Mouse (Mus musculus): ENCODE measurements at regions not wholly inside any gene's neighbourhood (a gene's known extent, or its start where the extent isn't known, plus 50 kb on each side); places are given as distances from the start of the nearest gene placed in this dataset.
"Not testable (repeated sequence)": the region's sequence is repeated elsewhere in the genome, so short reads cannot be mapped to it uniquely, and the experiment has no call there.

DNA sequence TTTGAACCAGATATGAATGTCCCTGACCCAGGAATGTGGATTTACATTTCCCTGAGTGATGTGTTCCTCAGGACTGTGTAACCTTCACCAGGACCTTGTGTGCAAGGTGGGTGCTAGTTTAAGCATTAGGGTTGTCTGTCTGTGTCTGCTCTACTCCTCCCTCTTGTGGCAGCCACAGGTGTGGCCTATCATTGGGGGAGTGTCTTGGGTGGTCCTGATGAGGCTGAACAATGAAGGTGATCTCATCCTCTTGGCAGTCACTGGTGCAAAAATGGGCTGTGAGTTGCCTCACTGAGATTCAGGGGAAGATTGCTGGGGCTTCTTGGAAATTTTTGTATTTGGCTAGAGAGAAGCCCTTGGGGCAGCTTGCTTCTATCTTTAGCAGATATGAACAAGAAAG lies 179.4 kb upstream of the Ube2e1 start:
- DNase-seq (ENCODE audit: low spot score) = peak; percentile 46

- no peak for DNase-seq (ENCODE audit: low spot score)
Measured at GRCm38 (mm10) chr14:18508359-18508647, 176.6 kb upstream of the Ube2e1 start.

DNA sequence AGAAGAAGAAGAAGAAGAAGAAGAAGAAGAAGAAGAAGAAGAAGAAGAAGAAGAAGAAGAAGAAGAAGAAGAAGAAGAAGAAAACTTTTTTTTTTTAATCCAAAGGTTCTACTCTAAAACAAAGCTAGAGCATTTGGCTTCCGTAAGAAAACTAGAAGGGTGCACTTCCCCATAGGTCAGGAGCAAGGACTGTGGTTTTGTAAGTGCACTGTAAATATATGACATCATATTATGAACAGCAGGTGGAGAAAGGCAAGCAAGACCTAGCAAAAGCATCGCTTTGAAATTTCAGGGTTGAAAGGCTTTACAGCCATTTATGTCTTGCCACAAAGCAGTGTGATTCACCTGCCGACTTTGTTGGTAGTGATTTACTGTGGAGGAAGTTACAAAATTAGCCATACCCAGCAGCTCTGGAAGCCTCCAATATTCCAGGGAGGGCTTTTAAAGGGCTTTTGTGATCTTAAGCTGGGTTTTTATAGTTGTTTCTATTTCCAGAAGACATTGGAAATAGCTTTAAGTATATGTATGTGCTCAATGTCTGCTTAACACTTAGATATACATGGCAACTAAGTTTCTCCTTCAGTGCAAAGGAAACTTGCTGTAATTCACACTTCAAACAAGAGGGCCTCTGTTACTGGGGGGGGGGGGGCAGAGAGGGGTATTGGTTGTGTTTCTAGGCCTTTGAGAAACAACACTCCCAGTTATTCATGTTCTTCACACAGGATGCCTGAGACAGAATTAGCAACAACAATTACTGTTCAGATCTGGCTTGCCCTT lies 176.1 kb upstream of the Ube2e1 start:
- no peak for DNase-seq (ENCODE audit: low spot score)

DNA sequence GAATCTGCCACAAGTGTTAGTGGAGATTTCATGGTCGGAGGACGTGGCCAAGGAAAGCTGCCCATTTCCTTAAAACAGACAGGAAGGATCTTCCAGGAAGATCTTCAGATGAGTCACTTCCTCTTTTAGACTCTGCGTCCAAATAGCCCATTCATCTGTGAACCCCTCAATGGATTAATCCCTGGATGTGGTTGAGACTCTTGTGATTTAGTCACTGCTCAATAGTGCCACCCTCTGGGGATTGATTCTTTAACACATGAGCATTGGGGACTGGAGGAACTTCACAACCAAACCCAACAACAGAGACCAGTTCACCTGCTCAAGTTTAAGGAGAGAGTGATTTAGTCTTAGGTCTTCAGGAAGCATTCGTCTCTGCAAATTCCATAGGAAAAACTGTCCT lies 174.5 kb upstream of the Ube2e1 start:
- DNase-seq (ENCODE audit: low spot score) = peak; percentile 33

- DNase-seq (ENCODE audit: low spot score) = no peak
Measured at GRCm38 (mm10) chr14:18500249-18500832, 168.7 kb upstream of the Ube2e1 start.

- no peak for DNase-seq (ENCODE audit: low spot score)
Measured at GRCm38 (mm10) chr14:18494048-18494447, 162.4 kb upstream of the Ube2e1 start.

- DNase-seq (ENCODE audit: low spot score) = no peak
Measured at GRCm38 (mm10) chr14:18486132-18486800, 154.6 kb upstream of the Ube2e1 start.

GRCm38 (mm10) chr14:18485526-18485925 lies 153.9 kb upstream of the Ube2e1 start:
- no peak for DNase-seq (ENCODE audit: low spot score)

DNA sequence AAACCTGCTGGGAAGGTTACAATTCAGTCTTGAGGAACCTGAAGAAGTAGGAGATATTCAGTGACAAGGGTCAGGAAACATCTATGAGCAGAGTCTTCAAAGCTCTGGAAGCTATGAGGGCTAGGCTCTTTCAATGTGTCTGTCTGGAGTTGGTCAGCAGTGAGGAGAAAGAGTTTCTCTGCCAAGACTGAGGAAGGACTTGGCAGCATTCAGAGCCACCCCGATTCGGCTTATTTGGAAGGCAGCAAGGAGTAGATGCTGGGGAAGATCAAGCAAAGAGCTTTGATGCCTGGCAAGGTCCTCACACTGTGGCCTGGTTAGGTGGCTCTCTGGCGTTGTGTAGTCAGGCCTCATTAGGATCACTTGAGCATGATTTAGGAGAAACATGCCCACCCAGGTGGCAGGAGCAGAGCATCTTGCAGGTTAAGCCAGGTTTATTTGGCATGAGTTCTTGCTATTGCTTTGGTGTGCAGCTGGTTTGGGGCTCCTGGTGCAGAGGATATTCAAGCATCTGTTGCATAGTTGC lies 145.2 kb upstream of the Ube2e1 start:
- no peak for DNase-seq (ENCODE audit: low spot score)

- DNase-seq (ENCODE audit: low spot score) = no peak
Measured at GRCm38 (mm10) chr14:18468611-18469010, 137.0 kb upstream of the Ube2e1 start.

DNA sequence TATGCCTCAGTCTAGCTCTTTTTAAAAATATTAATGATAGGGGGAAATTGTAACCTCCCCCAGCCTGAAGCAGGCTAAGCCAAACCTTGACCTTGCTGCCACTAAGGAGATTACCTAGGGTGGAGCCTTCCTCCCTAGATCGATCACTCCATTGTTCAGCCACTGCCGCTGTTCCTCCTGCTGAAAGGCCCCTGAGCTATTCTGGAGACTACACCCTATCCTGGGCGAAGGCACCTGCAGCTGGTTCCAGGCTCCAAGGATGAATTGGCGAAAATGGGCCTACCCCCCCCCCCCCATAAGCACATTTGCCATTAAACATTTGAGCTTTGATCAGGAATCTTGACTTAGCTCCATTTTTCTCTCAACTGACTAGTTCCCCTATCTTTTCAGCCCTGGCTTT lies 135.2 kb upstream of the Ube2e1 start:
- not testable (repeated sequence) for DNase-seq (ENCODE audit: low spot score)

GRCm38 (mm10) chr14:18464199-18464598 lies 132.5 kb upstream of the Ube2e1 start:
- not testable (repeated sequence) for DNase-seq (ENCODE audit: low spot score)

DNA sequence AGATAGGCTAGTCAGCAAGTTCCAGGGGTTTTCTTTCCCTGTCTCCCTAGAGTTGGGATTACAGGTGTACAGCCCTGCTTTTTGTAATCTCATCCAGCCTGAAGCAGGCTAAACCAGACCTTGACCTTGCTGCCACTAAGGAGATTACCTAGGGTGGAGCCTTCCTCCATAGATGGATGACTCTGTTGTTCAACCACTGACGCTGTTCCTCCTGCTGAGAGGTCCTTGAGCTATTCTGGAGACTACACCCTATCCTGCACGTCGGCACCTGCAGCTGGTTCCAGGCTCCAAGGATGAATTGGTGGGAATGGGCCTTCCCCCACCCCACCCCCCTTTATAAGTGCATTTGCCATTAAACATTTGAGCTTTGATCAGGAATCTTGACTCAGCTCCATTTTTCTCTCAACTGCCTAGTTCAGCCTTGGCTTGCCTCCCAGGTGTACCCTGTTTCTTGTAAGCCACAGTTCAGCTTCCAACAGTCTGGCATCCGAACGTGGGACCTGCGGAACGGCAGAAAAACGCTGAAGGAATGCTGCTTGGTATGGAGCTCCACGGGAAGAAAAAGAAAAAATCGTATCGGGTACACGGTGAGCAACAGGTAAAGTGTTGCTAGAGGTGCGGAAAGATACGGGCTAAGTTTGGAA lies 131.7 kb upstream of the Ube2e1 start:
- no peak for DNase-seq (ENCODE audit: low spot score)

GRCm38 (mm10) chr14:18462381-18462780 lies 130.7 kb upstream of the Ube2e1 start:
- DNase-seq (ENCODE audit: low spot score) = no peak

DNA sequence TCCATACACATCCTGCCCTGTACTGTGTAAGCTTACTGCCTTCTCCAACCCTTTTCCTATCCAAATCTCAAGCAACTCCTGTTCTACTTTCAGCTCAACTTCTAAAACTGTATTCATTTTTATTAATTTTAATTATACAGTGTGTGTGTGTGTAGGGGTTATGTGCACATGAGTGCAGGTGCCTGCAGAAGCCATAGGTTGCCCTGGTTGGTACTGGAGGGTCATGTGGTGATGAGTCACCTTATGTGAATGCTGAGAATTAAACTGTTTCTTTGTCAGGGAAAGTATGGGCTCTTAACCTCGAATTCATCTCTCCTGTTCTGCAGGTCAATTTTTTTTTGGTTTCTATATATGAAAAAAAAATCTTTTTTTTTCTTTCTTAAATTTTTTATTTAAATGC lies 117.0 kb upstream of the Ube2e1 start:
- no peak for DNase-seq (ENCODE audit: low spot score)

DNA sequence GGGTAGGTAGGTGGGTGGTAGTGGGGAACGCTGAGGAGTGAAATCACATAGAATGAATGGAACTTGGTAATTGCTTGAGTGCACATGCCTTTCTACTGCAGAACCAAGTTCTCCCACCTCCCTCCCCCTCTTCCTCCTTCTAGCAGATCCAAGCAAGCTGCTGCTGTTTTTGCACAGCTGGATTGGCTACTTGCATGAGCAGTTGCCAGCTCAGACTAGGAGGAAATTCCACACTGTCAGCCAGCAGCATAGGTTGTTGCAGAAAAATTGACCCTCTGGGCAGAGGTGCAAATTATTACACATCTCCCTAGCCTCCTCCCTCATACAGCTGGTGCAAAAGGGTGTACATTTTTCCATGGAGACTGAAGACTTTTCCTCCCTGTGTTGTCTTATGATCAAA lies 112.8 kb upstream of the Ube2e1 start:
- DNase-seq (ENCODE audit: low spot score) = no peak

GRCm38 (mm10) chr14:18428968-18429367 lies 97.3 kb upstream of the Ube2e1 start:
- not testable (repeated sequence) for DNase-seq (ENCODE audit: low spot score)

- DNase-seq (ENCODE audit: low spot score) = no peak
Measured at GRCm38 (mm10) chr14:18425887-18426286, 94.2 kb upstream of the Ube2e1 start.

DNA sequence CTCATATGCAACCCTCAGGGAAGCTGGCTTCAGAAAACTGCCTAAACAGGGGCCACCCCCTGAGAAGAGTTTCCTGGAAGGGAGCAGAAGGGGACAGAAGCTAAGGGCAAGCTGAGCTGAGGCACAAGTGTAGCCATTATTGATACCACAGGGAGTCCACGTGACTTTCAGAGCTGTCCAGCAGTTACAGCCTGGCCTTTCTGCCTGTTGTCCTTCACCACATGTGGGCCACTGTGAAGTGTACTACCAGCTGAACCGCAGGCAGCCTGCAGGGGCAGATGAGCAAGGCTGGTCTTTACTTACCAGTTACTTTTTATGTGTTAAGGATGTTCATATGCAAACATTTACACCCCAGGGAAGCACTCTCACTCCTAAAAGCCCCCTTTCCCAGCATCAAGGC lies 85.2 kb upstream of the Ube2e1 start:
- no peak for DNase-seq (ENCODE audit: low spot score)

GRCm38 (mm10) chr14:18416319-18416718 lies 84.7 kb upstream of the Ube2e1 start:
- no peak for DNase-seq (ENCODE audit: low spot score)

GRCm38 (mm10) chr14:18398953-18399352 lies 67.3 kb upstream of the Ube2e1 start:
- no peak for DNase-seq (ENCODE audit: low spot score)

DNA sequence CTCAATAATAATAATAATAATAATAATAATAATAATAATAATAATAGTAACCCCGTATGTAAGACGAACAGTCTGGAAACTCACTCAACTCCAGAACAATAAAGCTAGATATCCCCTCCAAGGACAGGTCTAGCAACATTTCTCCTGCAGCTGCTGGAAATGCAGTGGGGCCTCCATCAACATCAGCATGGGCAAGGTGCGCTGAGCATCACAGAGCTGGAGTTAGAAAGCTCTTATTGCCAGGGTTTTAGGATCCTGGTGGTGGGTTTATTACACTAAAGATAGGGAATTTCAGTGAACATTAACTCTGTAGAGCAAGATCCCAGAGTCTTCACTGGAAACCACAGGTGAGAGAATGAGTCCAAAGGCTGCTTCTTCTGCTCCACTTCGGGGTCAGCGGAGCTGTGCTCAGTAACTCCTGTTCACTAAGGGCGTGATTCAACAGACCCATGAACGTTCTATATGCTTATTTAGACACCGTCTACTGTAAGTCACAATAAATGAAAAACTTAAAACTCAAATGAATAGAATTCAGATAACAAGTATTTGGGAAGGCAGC lies 64.6 kb upstream of the Ube2e1 start:
- DNase-seq (ENCODE audit: low spot score) = no peak
